Mouse (Mus musculus) ES-E14 (cell line): ENCODE measurements around the gene Il21r. TPM values are rescaled to one million over a fixed set of nuclear protein-coding genes. Genes with fewer than 3 reads are reported as not detected.

Experiments
- DNase-seq: peaks from one replicate; pipeline ENCODE4 v3.0.0-alpha.2; 2013; ENCODE audit warnings: low read depth, low spot score
- H3K27ac ChIP-seq: 2 replicates; pipeline ENCODE4 v1.5.1; 2012; ENCODE audit warnings: low read depth, mild to moderate bottlenecking, low read length, moderate library complexity, mixed read lengths; ENCODE audit not compliant: poor library complexity, insufficient read depth, severe bottlenecking
- H3K36me3 ChIP-seq: 2 replicates; pipeline ENCODE4 v1.6.1; 2012; ENCODE audit warnings: mild to moderate bottlenecking, low read length, moderate library complexity, mixed read lengths; ENCODE audit not compliant: control insufficient read depth, poor library complexity, insufficient read depth, severe bottlenecking
- H3K4me1 ChIP-seq, 2 experiments: fragments of 150-350 bp in 1 of 2; sonication (generic) in 1 of 2; 2 replicates each; pipeline ENCODE4 v1.6.1; 2012; ENCODE audit warnings: low read length in 2 of 2, mild to moderate bottlenecking in 1 of 2, mixed read lengths in 1 of 2; ENCODE audit not compliant: control insufficient read depth in 2 of 2, insufficient read depth in 2 of 2, poor library complexity in 1 of 2
- H3K4me3 ChIP-seq, 2 experiments: fragments of 150-350 bp in 1 of 2; sonication (generic) in 1 of 2; 2 replicates each; pipeline ENCODE4 v1.5.1; 2012; ENCODE audit warnings: low read length in 2 of 2, low read depth in 1 of 2, mild to moderate bottlenecking in 1 of 2, mixed read lengths in 1 of 2; ENCODE audit not compliant: insufficient read depth in 1 of 2, poor library complexity in 1 of 2, severe bottlenecking in 1 of 2
- H3K9ac ChIP-seq: 2 replicates; pipeline ENCODE4 v1.6.1; 2012; ENCODE audit warnings: low read depth, mild to moderate bottlenecking, low read length, mixed read lengths; ENCODE audit not compliant: poor library complexity, insufficient read depth, severe bottlenecking
- H3K9me3 ChIP-seq: fragments of 150-350 bp; sonication (generic); 2 replicates; pipeline ENCODE4 v1.6.1; 2012; ENCODE audit warnings: low read depth, mild to moderate bottlenecking, low read length; ENCODE audit not compliant: control insufficient read depth, insufficient read depth
- CHD2 ChIP-seq: IDR thresholded peaks from 2 replicates; pipeline ENCODE4 v1.6.1; 2014; ENCODE audit warnings: mild to moderate bottlenecking, low read depth, low read length, inconsistent platforms
- HCFC1 ChIP-seq: IDR thresholded peaks from 2 replicates; pipeline ENCODE4 v1.6.1; 2012; ENCODE audit warnings: low read length, inconsistent platforms, borderline replicate concordance; ENCODE audit not compliant: insufficient read depth
- MAFK ChIP-seq: IDR thresholded peaks from 2 replicates; pipeline ENCODE4 v1.6.1; 2014; ENCODE audit warnings: mild to moderate bottlenecking, low read depth, low read length, inconsistent platforms; ENCODE audit not compliant: insufficient read depth
- ZC3H11A ChIP-seq: IDR thresholded peaks from 2 replicates; pipeline ENCODE4 v1.6.1; 2012; ENCODE audit warnings: low read depth, mild to moderate bottlenecking, inconsistent platforms, low read length, borderline replicate concordance
- ZNF384 ChIP-seq: IDR thresholded peaks from 2 replicates; pipeline ENCODE4 v1.6.1; 2012; ENCODE audit warnings: low read depth, low read length, inconsistent platforms
- in situ Hi-C, 2 experiments: fragments of 600-800 bp; cut with MboI; formaldehyde crosslinking; loops; one replicate each; pipeline ENCODE4 v1.15.1; 2025; ENCODE audit warnings: low sequenced_read_pairs in 2 of 2, inconsistent platforms in 1 of 2; ENCODE audit not compliant: unreplicated experiment in 2 of 2
- total RNA-seq: library from RNA; depleted of rRNA; stranded (reverse); fragments of 300-350 nt; gene quantifications from 2 replicates; pipeline ENCODE4 v1.2.3, GENCODE M21; 2012

The Il21r gene
- total RNA-seq, 1 experiment, result 0.58 TPM

DNA sequence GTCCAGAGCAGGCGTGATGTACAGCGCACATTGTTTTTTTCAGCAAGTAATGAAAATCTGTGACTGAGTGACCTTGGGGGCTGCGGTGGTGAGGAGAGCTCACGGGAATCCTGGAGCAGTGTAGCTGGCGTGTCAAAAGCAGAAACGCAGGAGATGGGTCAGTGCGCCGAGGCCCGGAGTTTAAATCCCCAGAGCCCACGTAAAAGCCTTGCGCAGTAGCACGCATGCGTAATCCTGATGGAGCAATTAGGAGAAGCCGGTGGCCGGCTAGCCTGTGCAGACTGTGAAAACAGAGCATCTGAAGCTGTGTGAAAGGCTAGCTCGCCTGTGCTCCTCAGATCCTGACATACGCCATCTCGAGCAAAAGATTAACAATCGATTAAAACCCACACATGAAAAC, 31.3 kb upstream of the Il21r start:
- H3K9me3 ChIP-seq, result no peaks in the 10 kb centered on the region
- H3K36me3 ChIP-seq, result no peaks in the 10 kb centered on the region
- H3K27ac ChIP-seq, result no peak overlapping the region
- in situ Hi-C loops, result no loop called here
- no peak overlapping the region for H3K9ac ChIP-seq
- TF ChIP-seq MAFK (no peak), ZC3H11A (no peak), ZNF384 (no peak), HCFC1 (no peak), CHD2 (no peak)
- no peaks in the 10 kb centered on the region for H3K4me1 ChIP-seq
- H3K4me3 ChIP-seq, result no peak overlapping the region
- no peak for DNase-seq

DNA sequence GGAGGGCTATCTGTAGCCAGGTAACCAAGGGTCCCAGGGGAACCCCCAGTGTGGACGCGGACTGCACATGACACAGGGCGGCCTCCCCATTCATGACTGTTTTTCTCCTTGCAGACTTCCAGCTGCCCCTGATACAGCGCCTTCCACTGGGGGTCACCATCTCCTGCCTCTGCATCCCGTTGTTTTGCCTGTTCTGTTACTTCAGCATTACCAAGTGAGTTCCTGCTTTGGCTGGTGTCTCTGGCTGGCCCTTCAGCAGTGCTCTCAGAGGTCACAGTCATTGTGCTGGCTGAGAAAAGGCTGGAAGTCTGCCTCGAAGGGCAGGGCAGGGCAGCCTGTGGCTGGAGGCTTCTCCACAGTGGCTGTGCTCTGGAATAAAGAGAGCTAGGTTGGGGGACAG, 30.5 kb upstream of the Il21r start:
- no peaks in the 10 kb centered on the region for H3K36me3 ChIP-seq
- H3K9ac ChIP-seq, result no peak overlapping the region
- no peak overlapping the region for H3K4me3 ChIP-seq
- in situ Hi-C loops, result no loop called here
- no peak for DNase-seq
- TF ChIP-seq CHD2 (no peak), MAFK (no peak), ZC3H11A (no peak), ZNF384 (no peak), HCFC1 (no peak)
- H3K9me3 ChIP-seq, result no peaks in the 10 kb centered on the region
- H3K27ac ChIP-seq, result no peak overlapping the region
- no peaks in the 10 kb centered on the region for H3K4me1 ChIP-seq

DNA sequence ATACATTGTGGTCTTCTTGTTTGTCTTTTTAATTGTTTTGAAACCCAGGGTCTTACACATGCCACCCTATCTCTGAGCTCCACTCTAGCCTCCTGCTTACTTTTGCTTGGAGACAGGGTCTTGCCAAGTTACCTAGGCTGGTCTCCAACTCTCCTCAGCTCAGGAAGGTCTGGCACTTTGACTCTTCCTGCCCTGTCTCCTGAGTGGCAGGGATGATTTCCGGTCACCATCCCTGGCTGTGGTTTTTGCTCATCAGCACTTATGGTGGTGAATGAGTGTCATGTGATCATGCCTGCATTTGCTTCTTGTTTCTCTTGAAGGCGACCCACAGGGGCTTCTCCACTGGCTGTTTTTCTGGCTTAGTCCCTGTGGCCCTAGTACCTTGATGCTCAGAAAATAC, 29.4 kb upstream of the Il21r start:
- Histone ChIP-seq H3K36me3 (no peaks in the 10 kb centered on the region), H3K9ac (no peak overlapping the region), H3K4me3 (no peak overlapping the region), H3K4me1 (no peaks in the 10 kb centered on the region), H3K9me3 (no peaks in the 10 kb centered on the region), H3K27ac (no peak overlapping the region)
- in situ Hi-C loops, result no loop called here
- DNase-seq, result no peak
- TF ChIP-seq CHD2 (no peak), HCFC1 (no peak), ZNF384 (no peak)

DNA sequence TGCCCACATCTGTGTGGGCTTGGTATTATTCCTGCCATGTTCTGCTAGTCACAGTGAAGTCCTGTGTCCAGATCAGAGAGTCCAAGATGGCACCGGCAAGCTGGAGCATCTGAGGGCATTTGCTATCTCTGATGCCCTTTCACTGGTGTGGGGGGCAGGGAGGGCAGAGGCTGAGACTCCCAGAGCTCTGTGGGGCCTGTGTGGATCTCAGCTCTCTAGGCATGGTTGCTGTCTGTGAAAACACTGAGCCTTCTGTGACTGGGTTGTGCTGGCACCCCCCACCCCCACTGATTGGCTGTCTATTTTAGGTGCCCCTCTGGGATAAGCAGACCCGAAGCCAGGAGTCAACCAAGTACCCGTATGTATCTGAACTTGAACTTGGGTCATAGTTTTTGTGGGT, 28.4 kb upstream of the Il21r start:
- H3K4me1 ChIP-seq, result no peaks in the 10 kb centered on the region
- H3K36me3 ChIP-seq, result no peaks in the 10 kb centered on the region
- H3K9ac ChIP-seq, result no peak overlapping the region
- H3K27ac ChIP-seq, result no peak overlapping the region
- TF ChIP-seq ZC3H11A, result no peak
- TF ChIP-seq CHD2, result no peak
- in situ Hi-C loops, result no loop called here
- no peak overlapping the region for H3K4me3 ChIP-seq
- H3K9me3 ChIP-seq, result no peaks in the 10 kb centered on the region
- DNase-seq, result no peak

DNA sequence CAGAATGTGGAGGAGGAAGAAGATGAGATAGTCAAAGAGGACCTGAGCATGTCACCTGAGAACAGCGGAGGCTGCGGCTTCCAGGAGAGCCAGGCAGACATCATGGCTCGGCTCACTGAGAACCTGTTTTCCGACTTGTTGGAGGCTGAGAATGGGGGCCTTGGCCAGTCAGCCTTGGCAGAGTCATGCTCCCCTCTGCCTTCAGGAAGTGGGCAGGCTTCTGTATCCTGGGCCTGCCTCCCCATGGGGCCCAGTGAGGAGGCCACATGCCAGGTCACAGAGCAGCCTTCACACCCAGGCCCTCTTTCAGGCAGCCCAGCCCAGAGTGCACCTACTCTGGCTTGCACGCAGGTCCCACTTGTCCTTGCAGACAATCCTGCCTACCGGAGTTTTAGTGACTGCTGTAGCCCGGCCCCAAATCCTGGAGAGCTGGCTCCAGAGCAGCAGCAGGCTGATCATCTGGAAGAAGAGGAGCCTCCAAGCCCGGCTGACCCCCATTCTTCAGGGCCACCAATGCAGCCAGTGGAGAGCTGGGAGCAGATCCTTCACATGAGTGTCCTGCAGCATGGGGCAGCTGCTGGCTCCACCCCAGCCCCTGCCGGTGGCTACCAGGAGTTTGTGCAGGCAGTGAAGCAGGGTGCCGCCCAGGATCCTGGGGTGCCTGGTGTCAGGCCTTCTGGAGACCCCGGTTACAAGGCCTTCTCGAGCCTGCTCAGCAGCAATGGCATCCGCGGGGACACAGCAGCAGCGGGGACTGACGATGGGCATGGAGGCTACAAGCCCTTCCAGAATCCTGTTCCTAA, 27.3 kb upstream of the Il21r start:
- no peak overlapping the region for H3K9ac ChIP-seq
- DNase-seq, result no peak

More for the DNA sequence above, 27.3 kb upstream of the Il21r start:
- Histone ChIP-seq H3K9me3 (no peaks in the 10 kb centered on the region), H3K36me3 (no peaks in the 10 kb centered on the region), H3K4me1 (no peaks in the 10 kb centered on the region), H3K4me3 (no peak overlapping the region), H3K27ac (no peak overlapping the region)
- TF ChIP-seq HCFC1, result no peak
- TF ChIP-seq CHD2, result no peak
- TF ChIP-seq ZNF384, result no peak
- no peak for TF ChIP-seq MAFK
- TF ChIP-seq ZC3H11A, result no peak
- in situ Hi-C loops, result no loop called here
